Mouse (Mus musculus) intestine, embryonic 15.5 days (tissue): ENCODE results near the gene Zscan4c. TPM values are rescaled to one million over a fixed set of nuclear protein-coding genes. Genes with fewer than 3 reads are reported as not detected.
"Not testable (repeated sequence)": the region's sequence is repeated elsewhere in the genome, so short reads cannot be mapped to it uniquely, and the experiment has no call there.

Experiments
- ATAC-seq: fragments of 200-750 bp; cut with Nextera tagmentation; 2 replicates; pipeline ENCODE4 v1.8.0; 2017; ENCODE audit warnings: moderate TSS enrichment, moderate library complexity
- H3K27ac ChIP-seq: fragments of 300-500 bp; sonication (generic); 2 replicates; pipeline ENCODE4 v1.5.1; 2015; ENCODE audit warnings: mild to moderate bottlenecking, inconsistent platforms
- H3K27me3 ChIP-seq: fragments of 300-500 bp; sonication (generic); replicated peaks from 2 replicates; pipeline ENCODE4 v1.6.1; 2015; ENCODE audit warnings: inconsistent platforms
- H3K36me3 ChIP-seq: fragments of 300-500 bp; sonication (generic); 2 replicates; pipeline ENCODE4 v1.6.1; 2015; ENCODE audit warnings: inconsistent platforms
- H3K4me1 ChIP-seq: fragments of 300-500 bp; sonication (generic); replicated peaks from 2 replicates; pipeline ENCODE4 v1.6.1; 2015; ENCODE audit warnings: inconsistent platforms
- H3K4me2 ChIP-seq: fragments of 300-500 bp; sonication (generic); replicated peaks from 2 replicates; pipeline ENCODE4 v1.6.1; 2015; ENCODE audit warnings: mild to moderate bottlenecking, inconsistent platforms
- H3K4me3 ChIP-seq: fragments of 300-500 bp; sonication (generic); replicated peaks from 2 replicates; pipeline ENCODE4 v1.5.1; 2015; ENCODE audit warnings: inconsistent platforms
- H3K9ac ChIP-seq: fragments of 300-500 bp; sonication (generic); 2 replicates; pipeline ENCODE4 v1.6.1; 2015; ENCODE audit warnings: inconsistent platforms
- H3K9me3 ChIP-seq: fragments of 300-500 bp; sonication (generic); 2 replicates; pipeline ENCODE4 v1.6.1; 2016; ENCODE audit warnings: inconsistent platforms
- whole genome bisulfite sequencing: fragments of 180-500 bp; shearing (Covaris S2); methylation state at CpG from one replicate; pipeline ENCODE4 v1.1.7; 2015; 5-methylcytosine and 5-hydroxymethylcytosine counted together
- polyA plus RNA-seq: library from polyadenylated mRNA; unstranded; fragments of >200 nt; fragmentation: Nextera tagmentation; extraction: Ambion mirVana; gene quantifications from 2 replicates; pipeline ENCODE4 v1.2.1, GENCODE M21; 2015

Gene Zscan4c
- not detected in 2 replicates for polyA plus RNA-seq

DNA sequence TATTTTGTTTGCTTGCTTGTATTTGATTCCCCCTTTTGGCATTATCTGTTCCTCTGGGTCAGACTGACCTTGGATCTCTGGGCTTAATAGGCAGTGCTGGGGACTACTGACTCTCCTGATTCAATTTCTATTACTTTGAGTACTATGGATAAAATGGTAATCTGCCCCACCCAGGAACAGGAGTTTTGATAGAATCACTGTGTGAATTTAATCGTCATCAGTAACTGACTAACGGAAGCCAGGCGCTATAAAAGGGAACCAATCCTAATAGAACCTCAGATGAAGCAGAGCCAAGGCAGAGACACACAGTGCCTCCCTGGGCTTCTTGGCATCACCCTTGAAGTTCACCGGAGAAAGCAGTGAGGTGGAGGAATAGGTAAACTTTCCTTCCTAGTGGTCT lies at the start of gene Zscan4c:
Zscan4c (plus strand) TSS at position 301 of the 400 bp plus-strand sequence.
- not testable (repeated sequence) for H3K9ac ChIP-seq, H3K4me3 ChIP-seq, ATAC-seq, H3K27ac ChIP-seq, H3K4me2 ChIP-seq, H3K36me3 ChIP-seq, H3K4me1 ChIP-seq, H3K9me3 ChIP-seq, H3K27me3 ChIP-seq
- WGBS, result 100% methylated on average over 4 of the region's 4 CpGs

Other genes starting within 250 kb of the Zscan4c start
- not detected in 2 replicates for gene Zscan4b, start 100.7 kb upstream of the Zscan4c start, polyA plus RNA-seq
- not detected in 2 replicates for gene Zscan4-ps1, start 63.9 kb downstream of the Zscan4c start, polyA plus RNA-seq
- gene Zscan4d, start 160.4 kb downstream of the Zscan4c start, polyA plus RNA-seq, result not detected in 2 replicates